Mouse (Mus musculus) neural tube, embryonic 14.5 days (tissue): Measurements from ENCODE around the gene Rnase10. TPM values are rescaled to one million over a fixed set of nuclear protein-coding genes. Genes with fewer than 3 reads are reported as not detected.
"Not testable (repeated sequence)": the region's sequence is repeated elsewhere in the genome, so short reads cannot be mapped to it uniquely, and the experiment has no call there.

Experiments used
- ATAC-seq: fragments of 200-750 bp; cut with Nextera tagmentation; 2 replicates; pipeline ENCODE4 v1.8.0; 2017; ENCODE audit warnings: low read depth, mild to moderate bottlenecking, moderate TSS enrichment, moderate library complexity
- H3K27ac ChIP-seq: fragments of 300-500 bp; sonication (generic); 2 replicates; pipeline ENCODE4 v1.5.1; 2014; ENCODE audit warnings: low read depth, mild to moderate bottlenecking, control low read depth, low read length, moderate library complexity, mixed read lengths
- H3K27me3 ChIP-seq: fragments of 300-500 bp; sonication (generic); 2 replicates; pipeline ENCODE4 v1.6.1; 2014; ENCODE audit warnings: low read length; ENCODE audit not compliant: control insufficient read depth, insufficient read depth
- H3K36me3 ChIP-seq: fragments of 300-500 bp; sonication (generic); 2 replicates; pipeline ENCODE4 v1.6.1; 2014; ENCODE audit warnings: low read length, mixed read lengths; ENCODE audit not compliant: control insufficient read depth, insufficient read depth
- H3K4me1 ChIP-seq: fragments of 300-500 bp; sonication (generic); 2 replicates; pipeline ENCODE4 v1.6.1; 2014; ENCODE audit warnings: low read length; ENCODE audit not compliant: control insufficient read depth, insufficient read depth
- H3K4me2 ChIP-seq: fragments of 300-500 bp; sonication (generic); 2 replicates; pipeline ENCODE4 v1.6.1; 2014; ENCODE audit warnings: mild to moderate bottlenecking, low read depth, low read length, control low read depth
- H3K4me3 ChIP-seq: fragments of 300-500 bp; sonication (generic); 2 replicates; pipeline ENCODE4 v1.5.1; 2014; ENCODE audit warnings: low read depth, low read length, control low read depth, mixed read lengths
- H3K9ac ChIP-seq: fragments of 300-500 bp; sonication (generic); replicated peaks from 2 replicates; pipeline ENCODE4 v1.6.1; 2014; ENCODE audit warnings: low read depth, mild to moderate bottlenecking, control low read depth, low read length, mixed read lengths
- H3K9me3 ChIP-seq: fragments of 300-500 bp; sonication (generic); 2 replicates; pipeline ENCODE4 v1.6.1; 2016; ENCODE audit warnings: low read length; ENCODE audit not compliant: control insufficient read depth
- WGBS: fragments of 180-500 bp; shearing (Covaris S2); extraction: QIAGEN DNeasy Blood & Tissue Kit; methylation state at CpG from one replicate; pipeline ENCODE4 v1.1.7; 2014; 5-methylcytosine and 5-hydroxymethylcytosine counted together
- polyA plus RNA-seq: library from polyadenylated mRNA; unstranded; fragments of >200 nt; fragmentation: Nextera tagmentation; extraction: Ambion mirVana; gene quantifications from 2 replicates; pipeline ENCODE4 v1.2.1, GENCODE M21; 2014

Gene Rnase10
- polyA plus RNA-seq, 1 experiment from 2014 or later = 0.17 TPM

DNA sequence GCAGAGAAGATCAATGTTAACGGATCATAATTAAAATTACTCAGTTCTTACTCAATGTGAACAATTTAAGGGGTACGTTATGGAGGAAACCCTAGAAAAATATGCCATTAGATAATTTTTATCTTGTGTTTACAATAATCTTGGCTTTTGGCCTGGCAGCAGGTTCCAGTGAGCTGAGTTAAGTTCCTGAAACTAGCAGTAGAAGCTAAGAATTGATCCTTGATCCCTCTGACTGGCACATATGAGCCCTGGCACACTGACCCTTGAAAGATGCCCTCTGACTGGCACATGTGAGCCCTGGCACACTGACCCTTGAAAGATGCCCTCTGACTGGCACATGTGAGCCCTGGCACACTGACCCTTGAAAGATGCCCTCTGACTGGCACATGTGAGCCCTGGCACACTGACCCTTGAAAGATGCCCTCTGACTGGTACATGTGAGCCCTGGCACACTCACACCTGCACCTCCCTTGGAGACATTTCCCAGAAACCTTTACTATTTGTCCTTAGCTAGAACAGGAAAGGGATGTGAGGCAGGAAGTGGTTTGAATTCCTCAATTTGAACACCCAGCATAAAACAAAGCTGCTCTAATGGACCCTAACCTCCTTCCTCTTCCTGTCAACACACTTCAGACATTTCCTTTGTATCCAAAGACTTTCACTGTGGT lies 9.4 kb upstream of the Rnase10 start:
- H3K36me3 ChIP-seq = no peaks in the 10 kb centered on the region
- H3K9ac ChIP-seq = no peak overlapping the region
- H3K4me1 ChIP-seq = no peaks in the 10 kb centered on the region
- WGBS = 92% methylated on average over 2 of the region's 2 CpGs
- H3K27ac ChIP-seq = no peak overlapping the region
- H3K4me2 ChIP-seq = no peak overlapping the region
- H3K4me3 ChIP-seq = no peak overlapping the region
- H3K27me3 ChIP-seq = no peaks in the 10 kb centered on the region
- no peak for ATAC-seq
- H3K9me3 ChIP-seq = no peaks in the 10 kb centered on the region

DNA sequence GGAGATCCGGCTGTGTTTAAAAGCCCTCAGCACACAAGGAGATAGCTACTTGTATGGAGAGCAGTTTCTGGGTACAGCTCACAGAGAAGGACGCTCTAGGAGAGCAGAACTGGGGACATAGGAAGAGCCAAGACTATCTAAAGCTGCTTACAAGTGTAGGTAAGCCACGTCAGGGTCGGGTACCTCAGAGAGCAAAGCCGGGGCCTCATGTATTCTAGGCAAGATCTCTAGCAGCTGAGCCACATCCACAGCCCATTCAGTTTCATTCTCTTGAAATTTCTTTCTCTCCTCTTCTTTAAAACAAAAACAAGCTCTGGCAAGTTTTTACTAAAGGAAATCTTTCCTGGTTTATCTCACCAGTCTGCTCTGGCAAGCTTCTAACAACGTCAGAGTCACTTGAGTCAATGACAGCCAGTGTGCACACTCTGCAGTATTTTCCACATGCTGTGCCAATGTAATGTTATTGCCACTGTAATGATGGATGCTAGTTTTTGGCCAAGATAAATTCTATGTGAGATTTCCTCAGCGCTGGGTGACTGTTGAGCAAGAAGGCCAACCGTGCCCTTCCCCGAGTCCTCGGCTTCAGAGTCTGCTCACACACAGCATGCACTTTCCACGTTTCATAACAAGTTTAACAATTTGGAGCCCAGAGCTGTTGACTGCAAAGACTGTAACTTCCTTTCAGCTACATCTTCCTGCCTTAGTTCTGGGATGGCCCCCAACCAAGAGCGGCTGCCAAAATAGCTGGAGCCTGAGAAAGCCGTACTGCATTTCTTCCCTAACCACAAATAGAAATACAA lies 563 bp downstream of the Rnase10 start:
- H3K27me3 ChIP-seq = no peaks in the 10 kb centered on the region
- ATAC-seq = no peak
- H3K36me3 ChIP-seq = no peaks in the 10 kb centered on the region
- no peak overlapping the region for H3K4me2 ChIP-seq
- no peak overlapping the region for H3K4me3 ChIP-seq
- 84% methylated on average over 13 of the region's 13 CpGs for WGBS
- no peaks in the 10 kb centered on the region for H3K9me3 ChIP-seq
- H3K9ac ChIP-seq = no peak overlapping the region
- H3K27ac ChIP-seq = no peak overlapping the region
- H3K4me1 ChIP-seq = no peaks in the 10 kb centered on the region

DNA sequence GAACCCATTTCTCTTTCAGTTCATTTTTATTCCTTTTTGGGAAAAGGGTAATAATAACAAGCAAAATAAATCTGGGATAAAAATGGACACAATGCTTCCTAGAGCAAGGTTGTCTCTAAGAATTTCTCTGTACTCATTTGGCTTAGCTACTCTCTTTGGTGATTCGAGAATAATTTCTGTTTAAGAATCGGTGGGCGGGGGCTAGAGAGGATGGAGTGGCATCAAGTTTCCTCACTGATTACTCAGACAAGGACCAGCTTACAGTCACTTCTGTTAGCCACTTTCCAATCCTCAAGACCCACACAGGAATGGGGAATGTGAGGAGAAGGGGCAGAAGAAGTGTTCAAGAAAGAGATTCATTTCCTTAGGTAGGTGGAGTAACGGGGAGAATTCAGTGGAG lies 1.2 kb downstream of the Rnase10 start:
- 87% methylated on average over 4 of the region's 4 CpGs for WGBS
- Histone ChIP-seq H3K27me3 (no peaks in the 10 kb centered on the region), H3K9ac (no peak overlapping the region), H3K9me3 (no peaks in the 10 kb centered on the region), H3K4me2 (no peak overlapping the region), H3K27ac (no peak overlapping the region), H3K36me3 (no peaks in the 10 kb centered on the region), H3K4me3 (no peak overlapping the region), H3K4me1 (no peaks in the 10 kb centered on the region)
- no peak for ATAC-seq

DNA sequence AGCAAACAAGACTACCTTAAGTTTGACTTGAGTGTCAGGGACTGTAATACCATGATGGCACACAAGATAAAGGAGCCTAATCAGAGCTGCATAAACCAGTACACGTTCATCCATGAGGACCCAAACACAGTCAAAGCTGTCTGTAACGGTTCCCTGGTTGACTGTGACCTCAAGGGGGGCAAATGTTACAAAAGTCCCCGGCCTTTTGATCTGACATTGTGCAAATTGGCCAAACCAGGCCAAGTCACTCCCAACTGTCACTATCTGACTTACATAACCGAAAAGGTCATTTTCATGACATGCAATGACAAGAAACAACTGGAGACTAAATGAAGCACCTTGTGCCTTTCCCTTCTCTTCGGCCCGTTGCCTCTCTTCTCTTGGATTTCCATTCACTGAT lies 2.0 kb downstream of the Rnase10 start:
- no peaks in the 10 kb centered on the region for H3K4me1 ChIP-seq
- no peaks in the 10 kb centered on the region for H3K9me3 ChIP-seq
- H3K27me3 ChIP-seq = no peaks in the 10 kb centered on the region
- no peak overlapping the region for H3K4me2 ChIP-seq
- H3K9ac ChIP-seq = no peak overlapping the region
- ATAC-seq = no peak
- no peaks in the 10 kb centered on the region for H3K36me3 ChIP-seq
- WGBS = 87% methylated on average over 6 of the region's 6 CpGs
- no peak overlapping the region for H3K4me3 ChIP-seq
- no peak overlapping the region for H3K27ac ChIP-seq

DNA sequence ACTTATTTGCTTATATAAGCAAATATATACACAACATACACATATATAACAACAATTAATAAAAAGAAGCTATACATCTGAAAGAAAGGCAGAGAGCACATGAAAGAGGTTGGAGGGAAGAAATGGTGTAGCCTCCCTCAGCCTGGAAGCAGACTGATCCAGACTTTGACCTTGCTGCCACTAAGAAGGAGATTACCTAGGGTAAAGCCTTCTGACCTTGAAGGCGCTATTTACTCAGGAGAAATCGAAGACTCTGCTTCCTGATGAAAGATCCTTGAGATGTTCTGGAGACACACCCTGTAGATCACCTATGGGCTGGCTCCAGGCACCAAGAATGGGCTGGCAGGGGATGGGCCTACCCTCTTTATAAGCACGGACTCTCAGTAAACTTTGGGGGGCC lies 7.2 kb downstream of the Rnase10 start:
- H3K9ac ChIP-seq, H3K4me1 ChIP-seq, H3K27me3 ChIP-seq, H3K36me3 ChIP-seq, H3K27ac ChIP-seq, ATAC-seq, H3K9me3 ChIP-seq, H3K4me3 ChIP-seq, H3K4me2 ChIP-seq: not testable (repeated sequence)
- WGBS = 95% methylated on average over 3 of the region's 3 CpGs

DNA sequence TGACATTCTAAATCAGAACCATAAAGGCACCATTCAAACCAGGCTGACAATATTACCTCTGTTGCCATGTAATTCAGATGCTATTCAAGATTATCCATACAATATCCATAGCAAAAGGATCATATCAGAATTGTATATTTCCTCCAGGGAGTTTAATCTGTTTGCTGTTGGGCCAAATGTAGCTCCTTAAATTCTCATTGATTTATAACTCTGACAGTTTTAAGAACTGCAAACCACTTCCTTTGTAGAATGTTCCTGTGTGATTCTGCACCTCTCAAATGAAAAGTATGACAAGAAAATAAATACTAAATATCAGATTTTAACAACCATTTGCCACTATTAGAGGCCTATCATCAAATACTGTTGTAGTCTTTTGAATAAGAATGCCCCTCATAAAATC lies 8.2 kb downstream of the Rnase10 start:
- Histone ChIP-seq H3K27me3 (no peaks in the 10 kb centered on the region), H3K9me3 (no peaks in the 10 kb centered on the region), H3K4me3 (no peak overlapping the region), H3K9ac (no peak overlapping the region), H3K36me3 (no peaks in the 10 kb centered on the region), H3K4me1 (no peaks in the 10 kb centered on the region), H3K4me2 (no peak overlapping the region), H3K27ac (no peak overlapping the region)
- no peak for ATAC-seq

DNA sequence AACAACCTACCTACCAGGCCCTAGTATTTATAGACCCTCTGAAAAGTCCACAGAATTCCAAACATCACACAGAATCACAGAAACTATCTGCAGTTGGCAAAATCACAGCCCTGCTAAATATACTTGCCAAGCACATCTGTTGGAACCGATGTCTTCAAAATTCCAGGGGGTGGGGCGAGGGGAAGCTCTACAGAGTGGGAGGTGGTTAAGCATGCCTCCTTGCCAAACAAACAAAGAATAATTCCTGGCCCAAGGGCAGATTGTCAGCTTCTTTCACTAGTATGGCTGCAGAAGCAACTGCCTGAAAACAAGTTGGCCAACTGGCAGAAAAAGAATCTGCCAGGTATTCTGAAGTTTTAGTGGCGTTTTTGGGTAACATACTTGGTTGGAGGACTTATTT lies 9.7 kb downstream of the Rnase10 start:
- Histone ChIP-seq H3K27ac (no peak overlapping the region), H3K9ac (no peak overlapping the region), H3K36me3 (no peaks in the 10 kb centered on the region), H3K4me2 (no peak overlapping the region), H3K27me3 (no peaks in the 10 kb centered on the region), H3K4me1 (no peaks in the 10 kb centered on the region), H3K4me3 (no peak overlapping the region), H3K9me3 (no peaks in the 10 kb centered on the region)
- 78% methylated on average over 3 of the region's 3 CpGs for WGBS
- no peak for ATAC-seq

DNA sequence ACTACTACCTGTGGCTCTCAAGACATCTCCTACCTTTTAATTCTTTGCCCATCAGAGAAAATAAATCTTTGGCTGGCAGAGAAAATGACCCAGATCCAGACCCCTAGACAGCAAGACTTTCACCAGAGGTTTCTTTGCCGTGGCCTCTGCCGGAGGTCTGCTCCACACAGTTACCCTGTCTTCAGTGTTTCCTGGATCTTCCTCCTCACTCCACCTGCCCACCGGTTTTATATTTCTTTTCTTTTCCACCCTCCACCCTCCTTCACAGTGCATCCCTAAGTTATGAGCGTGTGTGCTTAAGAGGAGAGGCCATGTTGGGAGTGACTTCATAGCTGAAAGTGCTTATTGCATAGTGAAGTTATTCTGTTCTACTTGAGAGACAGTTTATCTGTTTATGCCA lies 15.9 kb downstream of the Rnase10 start:
- no peak for ATAC-seq
- H3K27me3 ChIP-seq = no peaks in the 10 kb centered on the region
- no peak overlapping the region for H3K4me2 ChIP-seq
- no peak overlapping the region for H3K4me3 ChIP-seq
- no peak overlapping the region for H3K9ac ChIP-seq
- no peaks in the 10 kb centered on the region for H3K36me3 ChIP-seq
- H3K9me3 ChIP-seq = no peaks in the 10 kb centered on the region
- WGBS = 90% methylated on average over 4 of the region's 4 CpGs
- H3K27ac ChIP-seq = no peak overlapping the region
- H3K4me1 ChIP-seq = no peaks in the 10 kb centered on the region

DNA sequence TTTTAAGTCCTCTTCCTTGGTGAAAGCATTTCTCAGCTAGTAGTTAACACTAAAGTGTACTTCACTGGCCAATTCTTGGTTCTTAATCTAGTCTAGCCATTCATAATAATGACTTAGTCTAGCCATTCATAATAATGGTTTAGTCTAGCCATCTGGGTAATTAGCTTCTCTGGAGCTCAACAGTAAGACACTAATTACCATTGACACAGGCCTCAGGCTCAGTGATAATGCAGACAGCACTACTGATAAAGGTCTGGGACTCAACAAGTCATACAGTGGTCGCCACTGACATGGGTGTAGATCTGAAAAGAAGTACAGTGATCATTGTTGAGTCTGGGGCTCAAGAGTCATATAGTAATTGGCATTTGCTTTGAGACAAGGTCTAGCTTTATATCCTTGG lies 17.3 kb downstream of the Rnase10 start:
- H3K9ac ChIP-seq = no peak overlapping the region
- WGBS = 81% methylated on average over 1 of the region's 1 CpGs
- H3K9me3 ChIP-seq = no peaks in the 10 kb centered on the region
- no peak overlapping the region for H3K4me2 ChIP-seq
- no peak for ATAC-seq
- H3K4me1 ChIP-seq = no peaks in the 10 kb centered on the region
- no peak overlapping the region for H3K27ac ChIP-seq
- no peak overlapping the region for H3K4me3 ChIP-seq
- no peaks in the 10 kb centered on the region for H3K36me3 ChIP-seq
- no peaks in the 10 kb centered on the region for H3K27me3 ChIP-seq
